Mouse (Mus musculus): ENCODE measurements around the gene Wdr45b. TPM values are rescaled to one million over a fixed set of nuclear protein-coding genes. Genes with fewer than 3 reads are reported as not detected.
"Not testable (repeated sequence)": the region's sequence is repeated elsewhere in the genome, so short reads cannot be mapped to it uniquely, and the experiment has no call there.

Wdr45b gene
- total RNA-seq, 2 experiments from 2014 or later, result 34.7 to 36.3 TPM

DNA sequence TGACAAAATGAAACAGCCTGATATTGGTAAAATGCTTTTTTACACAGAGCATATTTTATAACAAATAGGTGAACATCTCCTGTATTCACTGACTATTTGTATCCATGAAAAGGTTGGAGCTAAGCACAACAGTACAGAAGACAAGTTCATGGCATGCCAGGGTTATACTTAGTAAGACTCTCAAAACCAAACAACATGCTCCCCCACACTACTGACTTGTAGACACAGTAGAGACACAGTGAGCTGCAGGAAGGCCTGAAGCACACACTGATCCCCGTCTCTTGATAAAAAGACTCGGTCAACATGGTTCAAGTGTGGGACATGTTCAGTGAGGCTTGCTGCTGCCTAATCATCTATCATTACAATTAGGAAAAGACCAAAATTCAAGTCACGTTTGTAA is 22.6 kb downstream of the Wdr45b start:
- intact Hi-C loops (cut with DNase I), result no loop called here
- no peak for DNase-seq

DNA sequence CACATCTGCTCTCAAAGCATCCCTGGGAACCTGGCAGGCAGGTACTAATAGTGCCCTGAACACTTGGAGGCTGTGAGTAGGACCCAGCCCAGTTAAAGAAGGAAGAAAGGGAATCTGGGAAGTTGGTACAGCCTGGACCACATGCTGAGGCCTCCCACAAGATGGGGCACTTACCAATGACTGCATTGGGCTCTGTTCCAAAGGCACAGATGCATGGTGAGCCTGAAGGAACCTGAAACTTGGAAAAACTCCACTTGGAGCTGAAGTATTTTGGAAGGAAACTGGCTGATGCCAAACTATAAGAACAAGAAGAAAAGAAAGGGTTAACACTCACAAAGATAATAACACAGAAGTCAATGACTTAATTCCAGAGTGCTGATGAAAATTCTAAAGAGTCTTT is 25.6 kb downstream of the Wdr45b start:
- DNase-seq, result no peak
- intact Hi-C loops (cut with DNase I), result no loop called here

DNA sequence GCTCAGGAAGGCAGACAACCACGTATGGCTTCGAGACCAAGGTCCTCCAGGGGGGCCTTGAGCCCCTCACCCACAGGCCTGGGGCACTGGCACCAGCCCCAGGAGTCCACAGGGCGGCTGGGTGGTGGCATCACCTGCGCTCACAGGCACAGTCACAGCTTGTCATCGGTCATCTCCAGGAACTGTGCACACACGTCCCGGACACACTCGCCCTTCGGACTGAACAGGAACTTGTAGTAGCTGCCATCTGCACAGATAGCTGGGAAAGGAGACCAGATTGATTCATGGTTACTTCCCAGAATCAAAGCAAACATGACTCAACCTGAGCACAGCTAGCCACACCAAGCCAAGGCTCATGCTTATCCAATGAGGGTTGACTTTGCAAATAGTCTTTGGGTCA is 26.0 kb downstream of the Wdr45b start:
- intact Hi-C loops (cut with DNase I), result no loop called here
- DNase-seq, result no peak

DNA sequence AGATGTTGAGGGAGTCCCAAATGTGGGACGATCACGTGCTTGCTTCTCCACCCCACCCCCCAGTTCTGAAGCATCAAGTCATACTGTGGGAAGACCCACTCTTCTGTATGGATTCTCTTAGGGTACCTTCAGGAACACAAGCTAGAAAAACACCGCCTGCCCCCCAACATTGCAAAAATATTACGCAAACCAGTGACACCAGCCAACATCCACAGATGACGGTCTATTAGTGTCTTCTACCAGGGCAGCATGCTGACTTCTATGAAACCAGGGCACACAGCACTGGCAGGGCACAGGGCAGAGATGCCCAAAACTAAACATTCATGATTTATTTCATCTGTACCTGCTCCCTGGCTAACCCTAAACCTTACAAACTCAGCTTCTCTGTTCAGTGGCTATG is 27.6 kb downstream of the Wdr45b start:
- intact Hi-C loops (cut with DNase I), result no loop called here
- DNase-seq, result no peak

DNA sequence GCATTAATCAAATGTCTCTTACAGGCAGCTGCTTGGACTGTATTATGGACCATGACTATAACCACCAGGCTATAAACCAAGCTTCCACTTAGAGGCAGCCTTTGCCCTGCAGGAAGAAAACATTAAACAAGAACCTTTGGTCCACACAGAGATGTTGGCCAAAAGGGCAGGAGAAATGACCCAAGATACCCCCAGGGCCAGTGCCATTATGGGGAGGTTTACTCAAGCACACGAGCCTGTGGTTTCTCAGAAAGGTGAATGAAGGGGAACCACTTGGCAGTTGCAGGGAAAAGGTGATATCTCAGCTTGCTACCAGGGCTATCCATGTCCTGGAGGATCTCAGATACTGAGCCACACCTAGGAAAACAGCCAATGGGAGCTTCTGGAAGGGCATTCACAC is 28.2 kb downstream of the Wdr45b start:
- no peak for DNase-seq
- intact Hi-C loops (cut with DNase I), result no loop called here

DNA sequence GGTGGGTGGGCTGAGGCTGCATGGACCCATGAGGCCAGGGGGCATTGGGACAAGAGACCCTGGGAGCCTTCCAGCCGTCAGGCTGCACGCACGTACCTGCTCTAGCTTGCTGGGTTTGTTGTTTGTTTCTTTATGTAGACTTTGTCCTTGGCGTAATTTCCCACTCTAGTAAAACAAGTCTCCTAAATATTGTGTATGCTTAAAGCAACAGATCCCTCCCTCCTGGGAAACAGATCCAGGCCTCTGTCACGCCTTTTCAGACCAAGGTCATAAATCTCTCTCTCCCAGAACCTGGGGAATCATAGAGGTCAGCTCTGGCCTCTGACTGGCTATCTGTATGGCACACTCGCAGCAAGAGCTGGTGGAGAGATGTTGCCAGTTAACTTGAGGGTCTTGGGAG is 46.5 kb downstream of the Wdr45b start:
- not testable (repeated sequence) for DNase-seq
- intact Hi-C loops (cut with DNase I), result loop anchor here (2.0 kb wide), 1 partner anchor 17 kb away; no protein-coding TSS in a partner anchor

DNA sequence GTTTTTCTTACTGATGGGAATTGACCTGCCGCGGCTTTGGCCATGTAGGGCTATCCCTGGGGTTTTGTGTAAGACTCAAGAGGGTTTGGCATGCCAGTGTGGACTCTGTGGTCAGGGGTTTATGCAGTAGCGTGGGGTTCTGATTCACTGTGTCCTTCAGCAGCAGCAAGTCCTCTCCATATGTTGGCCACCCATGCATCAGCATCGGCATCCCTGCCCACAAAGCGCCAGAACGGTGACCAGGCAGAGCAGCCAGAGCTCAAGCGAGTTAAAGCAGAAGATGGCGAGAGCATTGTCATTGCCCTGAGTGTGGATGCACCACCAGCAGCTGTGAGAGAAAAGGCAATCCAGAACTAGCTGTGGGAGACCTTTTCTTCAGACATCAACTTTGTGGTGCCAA is 47.6 kb downstream of the Wdr45b start:
- intact Hi-C loops (cut with DNase I), result no loop called here
- DNase-seq, result no peak

DNA sequence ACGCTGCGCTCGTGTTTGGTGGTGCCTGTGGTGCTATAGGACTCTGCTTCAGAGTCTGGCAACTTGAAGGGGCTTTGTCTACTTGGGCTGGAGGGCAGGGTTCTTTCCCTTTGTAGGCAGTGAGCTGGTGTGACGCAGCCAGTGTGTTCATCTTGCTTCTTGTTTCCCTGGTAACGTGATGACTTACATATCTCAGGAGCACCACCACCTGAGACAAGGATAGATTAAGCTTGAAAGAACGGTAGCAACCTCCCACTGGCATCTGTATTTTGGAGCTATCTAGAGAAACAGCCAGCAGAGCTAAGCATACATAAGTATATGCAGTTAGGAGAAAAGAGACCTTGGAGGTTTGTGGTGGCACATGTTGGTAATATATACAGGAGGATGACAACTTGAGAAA is 48.9 kb downstream of the Wdr45b start:
- intact Hi-C loops (cut with DNase I), result no loop called here
- no peak for DNase-seq

DNA sequence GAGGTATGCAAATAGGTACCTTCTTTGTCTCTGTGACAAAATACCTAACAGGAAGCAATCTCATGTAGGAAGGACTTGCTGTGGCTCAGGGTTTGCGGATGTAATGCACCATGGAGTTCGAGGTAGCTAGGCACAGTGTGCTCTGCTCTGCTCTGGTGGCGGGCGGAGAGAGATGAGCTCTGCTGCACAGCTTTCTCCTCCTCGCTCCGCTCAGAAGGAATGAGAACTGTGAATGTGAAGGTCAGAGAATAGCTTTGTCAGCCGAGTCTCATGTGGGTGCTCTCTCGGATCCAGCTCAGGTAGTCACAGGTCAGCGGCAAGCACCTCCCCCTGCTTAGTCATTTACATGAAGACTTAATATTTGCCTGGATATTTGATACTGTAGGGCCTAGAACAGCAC is 54.0 kb downstream of the Wdr45b start:
- DNase-seq, result no peak
- intact Hi-C loops (cut with DNase I), result no loop called here

DNA sequence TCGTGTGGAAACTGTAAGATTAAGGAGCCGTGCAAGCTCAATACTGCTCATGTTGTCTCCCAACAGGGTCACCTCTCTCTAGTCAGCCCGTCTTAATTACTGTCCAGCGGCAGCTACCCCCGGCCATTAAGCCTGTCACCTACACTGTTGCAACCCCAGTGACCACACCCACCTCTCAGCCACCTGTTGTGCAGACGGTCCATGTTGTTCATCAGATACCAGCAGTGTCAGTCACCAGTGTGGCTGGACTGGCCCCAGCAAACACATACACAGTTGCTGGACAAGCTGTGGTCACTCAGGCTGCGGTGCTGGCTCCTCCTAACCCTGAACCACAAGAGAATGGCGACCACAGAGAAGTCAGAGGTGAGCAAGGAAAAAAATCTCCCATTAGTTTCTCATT is 55.8 kb downstream of the Wdr45b start:
- intact Hi-C loops (cut with DNase I), result no loop called here
- no peak for DNase-seq

DNA sequence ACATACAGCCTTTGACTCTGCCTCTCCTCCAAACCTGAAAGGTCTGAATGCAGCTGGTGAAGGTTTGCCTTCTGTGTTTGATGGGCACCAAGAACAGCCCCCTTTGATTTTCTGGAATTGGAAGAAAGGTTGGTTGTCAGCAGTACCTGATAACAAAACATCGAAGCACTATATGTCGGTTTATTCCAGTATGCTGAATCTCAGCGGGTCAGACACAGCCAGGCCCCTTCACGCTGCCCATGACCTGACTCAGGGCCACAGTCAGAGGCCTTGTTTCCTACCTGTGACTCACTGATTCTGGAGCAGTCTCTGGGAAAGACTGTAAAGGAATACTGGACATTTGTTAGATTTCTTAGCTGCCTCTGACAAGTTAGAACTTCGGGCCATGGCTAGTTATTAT is 59.5 kb downstream of the Wdr45b start:
- intact Hi-C loops (cut with DNase I), result no loop called here
- DNase-seq, result no peak

DNA sequence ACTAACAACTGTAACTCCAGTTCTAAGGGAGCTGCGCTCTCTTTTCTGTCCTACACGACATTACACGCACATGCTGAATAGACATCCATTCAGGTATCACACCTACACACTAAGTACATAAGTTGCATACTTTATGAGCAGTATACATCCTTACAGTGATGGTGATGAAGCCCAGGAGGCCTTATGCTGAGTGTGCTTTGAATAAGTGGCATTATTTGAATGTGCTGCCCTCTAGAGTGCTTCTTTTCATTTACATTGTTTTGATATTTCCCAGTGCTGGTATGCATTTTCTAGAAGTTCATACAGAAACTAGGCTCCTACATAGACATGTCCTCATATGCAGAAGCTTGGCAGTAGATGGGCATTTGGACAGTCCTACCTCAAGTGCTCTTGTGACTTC is 64.4 kb downstream of the Wdr45b start:
- no peak for DNase-seq
- intact Hi-C loops (cut with DNase I), result no loop called here

DNA sequence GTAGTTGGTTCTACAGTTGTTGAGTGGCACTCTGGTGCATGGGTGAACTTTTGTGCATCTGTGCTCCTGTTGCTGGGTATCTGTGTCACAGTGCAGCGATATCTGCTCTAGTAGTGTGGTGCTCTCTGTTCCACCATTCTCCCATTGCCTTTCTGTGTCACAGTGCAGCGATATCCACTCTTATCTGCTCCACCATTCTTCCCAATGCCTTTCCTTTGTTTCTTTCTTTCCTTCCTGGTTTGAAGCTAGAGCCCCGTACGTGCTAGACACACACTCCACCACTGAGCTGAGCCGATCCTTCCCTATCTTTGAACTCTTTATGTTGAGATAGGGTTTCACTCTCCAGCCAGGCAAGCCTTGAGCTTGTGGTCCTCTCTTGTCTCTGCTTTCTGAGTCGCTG is 71.3 kb downstream of the Wdr45b start:
- no peak for DNase-seq
- intact Hi-C loops (cut with DNase I), result no loop called here

DNA sequence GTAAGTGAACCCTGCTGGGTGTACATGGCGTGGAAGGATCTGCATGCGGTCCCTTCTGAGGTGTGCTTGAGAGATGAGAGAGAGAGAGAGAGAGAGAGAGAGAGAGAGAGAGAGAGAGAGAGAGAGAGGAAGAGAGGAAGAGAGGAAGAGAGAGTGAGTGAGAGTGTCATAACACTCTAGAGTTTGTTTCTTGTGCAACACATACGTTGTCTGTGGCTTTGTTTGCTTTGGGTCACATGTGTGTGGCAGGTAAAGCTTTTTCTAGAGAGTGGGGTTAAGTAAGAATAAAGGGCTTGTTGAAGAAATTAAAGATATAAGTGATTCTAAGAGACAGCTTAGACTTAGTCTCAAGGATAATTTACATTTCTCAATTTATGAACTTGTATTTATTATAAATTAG is 76.2 kb downstream of the Wdr45b start:
- intact Hi-C loops (cut with DNase I), result loop anchor here (5.0 kb wide), 1 partner anchor 444 kb away; no protein-coding TSS in a partner anchor
- DNase-seq, result no peak

DNA sequence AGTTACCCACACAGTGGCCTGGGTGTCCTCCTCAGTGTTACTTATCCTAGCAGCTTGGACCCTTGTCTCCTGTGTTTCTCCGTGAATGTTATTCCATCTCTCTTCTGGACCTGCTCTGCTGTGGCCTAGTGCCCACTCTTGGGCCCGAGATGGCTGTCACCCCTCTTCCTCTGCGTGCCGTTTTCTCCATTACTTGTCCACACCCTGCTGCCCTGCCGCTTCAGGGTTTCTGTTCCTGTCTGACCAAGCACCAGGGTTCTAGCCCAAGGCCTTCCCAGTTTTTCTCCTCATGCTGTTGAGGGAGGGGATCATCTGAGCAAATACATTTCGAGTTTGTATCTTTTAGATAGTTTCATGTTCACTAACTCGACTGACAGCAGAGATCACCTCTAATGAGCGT is 76.7 kb downstream of the Wdr45b start:
- intact Hi-C loops (cut with DNase I), result loop anchor here (5.0 kb wide), 1 partner anchor 445 kb away; no protein-coding TSS in a partner anchor
- DNase-seq, result no peak

Small RNA genes lying within 50 kb of the gene (microRNA-seq; reads per million reads assigned to microRNA genes)
- gene Mir7236 (ENCODE audit: borderline number of aligned reads in 2 of 2), result 0 reads per million in 2 experiments

Other genes with a start within 250 kb of the Wdr45b start
- not detected for gene Tex19.2, start 235.8 kb downstream of the Wdr45b start, total RNA-seq (2021)
- gene Tex19.1, start 208.3 kb downstream of the Wdr45b start, total RNA-seq (2021), result not detected
- gene Uts2r, start 194.2 kb downstream of the Wdr45b start, total RNA-seq (2021), result under 1 TPM; 0.44 to 0.54 TPM
- 10 to 100 TPM in 1 of 2 experiments, 1 to 10 TPM in 1; 9.2 to 10.5 TPM for gene Hexdc, start 150.0 kb downstream of the Wdr45b start, total RNA-seq (2021)
- 10 to 100 TPM; 14.7 to 19.1 TPM for gene Ogfod3, start 149.7 kb downstream of the Wdr45b start, total RNA-seq (2021)
- 10 to 100 TPM in 1 of 2 experiments, 1 to 10 TPM in 1; 7.5 to 10.9 TPM for gene Cybc1, start 125.1 kb downstream of the Wdr45b start, total RNA-seq (2021)
- 100 to 1,000 TPM in 1 of 2 experiments, 10 to 100 TPM in 1; 97.1 to 105 TPM for gene Narf, start 117.2 kb downstream of the Wdr45b start, total RNA-seq (2021)
- 10 to 100 TPM; 16.5 to 17.2 TPM for gene Foxk2, start 94.5 kb downstream of the Wdr45b start, total RNA-seq (2021)
- gene Rab40b, start 33.8 kb upstream of the Wdr45b start, total RNA-seq (2021), result 1 to 10 TPM; 1.0 to 1.6 TPM
- 1 to 10 TPM; 7.3 to 7.4 TPM for gene Fn3krp, start 67.0 kb upstream of the Wdr45b start, total RNA-seq (2021)
- 10 to 100 TPM; 26.9 to 27.6 TPM for gene Fn3k, start 80.5 kb upstream of the Wdr45b start, total RNA-seq (2021)
- gene Tbcd, start 97.5 kb upstream of the Wdr45b start, total RNA-seq (2021), result 10 to 100 TPM; 11.0 to 11.6 TPM
- not detected for gene Zfp750, start 164.9 kb upstream of the Wdr45b start, total RNA-seq (2021)

Measured in heart, postnatal 36 days (tissue).